Mouse (Mus musculus): ENCODE data around the gene Zscan10. TPM values are rescaled to one million over a fixed set of nuclear protein-coding genes. Genes with fewer than 3 reads are reported as not detected.

The Zscan10 gene
- polyA plus RNA-seq, 1 experiment from 2014 or later: not detected

DNA sequence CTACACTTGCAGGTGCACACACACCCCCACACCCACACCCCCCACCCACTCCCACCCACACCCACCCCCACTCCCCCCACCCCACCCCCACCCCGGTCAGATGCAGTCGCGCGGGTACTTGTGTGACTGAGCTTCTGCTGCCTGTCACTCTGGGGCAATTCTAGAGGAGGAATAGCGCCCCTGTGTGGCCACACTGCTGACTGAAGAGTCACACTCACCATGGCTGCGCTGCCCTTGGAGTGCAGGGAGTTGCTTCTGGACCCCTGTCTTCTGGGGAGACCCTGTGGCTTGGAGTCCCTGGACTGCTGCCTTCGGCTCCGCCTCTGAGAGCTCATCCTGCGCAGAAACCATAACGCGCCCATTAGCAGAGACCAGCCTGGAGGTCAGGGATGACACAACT, 40.9 kb upstream of the Zscan10 start:
- DNase-seq (ENCODE audit: low spot score): no peak
- 52% methylated on average over 11 of the region's 11 CpGs for WGBS
- H3K9ac ChIP-seq (ENCODE audit: low read length): no peak overlapping the region
- peaks cover 58% of the 10 kb centered on the region for H3K36me3 ChIP-seq (ENCODE audit: control insufficient read depth, insufficient read depth, low read length)
- H3K4me2 ChIP-seq (ENCODE audit: low read length): no peak overlapping the region
- H3K4me1 ChIP-seq (ENCODE audit: control insufficient read depth, insufficient read depth, low read length): peaks cover 2% of the 10 kb centered on the region
- ATAC-seq: no peak
- H3K27me3 ChIP-seq (replicated peaks; ENCODE audit: control insufficient read depth, insufficient read depth, low read length): no peaks in the 10 kb centered on the region
- H3K27ac ChIP-seq (ENCODE audit: low read depth, low read length): no peak overlapping the region
- no peaks in the 10 kb centered on the region for H3K9me3 ChIP-seq (replicated peaks; ENCODE audit: control insufficient read depth, low read length)
- no peak overlapping the region for H3K4me3 ChIP-seq (ENCODE audit: low read depth, low read length)

DNA sequence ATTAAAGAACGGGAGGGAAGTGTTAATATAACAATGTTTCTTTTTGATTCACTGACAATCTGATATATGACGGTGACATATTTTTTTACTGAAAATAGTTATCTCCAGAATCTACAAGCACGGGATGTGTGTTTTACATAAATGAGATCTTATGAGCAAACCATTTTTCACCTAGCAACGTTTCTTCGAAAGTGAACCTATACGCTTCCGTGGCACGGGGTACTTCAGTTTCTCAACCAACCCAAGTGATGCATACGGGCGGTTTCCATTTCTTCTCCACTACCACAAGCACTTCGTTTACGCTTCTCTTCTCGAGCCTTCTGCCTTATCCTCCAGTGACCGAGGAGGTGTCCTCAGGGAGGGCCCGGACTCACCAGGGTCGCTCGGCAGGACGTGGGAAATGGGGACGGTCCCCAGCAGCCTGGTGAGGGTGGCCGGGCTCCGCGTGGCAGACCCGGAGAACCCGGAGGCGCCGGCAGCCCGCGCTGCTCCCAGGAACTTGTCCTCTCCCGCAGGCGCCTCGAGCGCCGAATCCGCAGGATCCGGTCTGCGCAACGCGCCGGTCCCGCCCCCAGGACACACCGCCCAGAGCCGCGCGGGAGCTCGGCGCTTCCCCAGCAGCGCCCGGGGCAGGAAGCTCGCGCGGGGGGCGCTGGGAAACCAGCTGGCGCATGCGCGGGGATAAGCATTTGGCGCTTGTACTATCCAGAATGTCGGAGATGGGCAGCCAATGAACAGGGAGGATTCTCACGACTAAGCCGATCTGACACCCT, 36.9 kb upstream of the Zscan10 start, which contains the start of gene Zfp213:
Zfp213 (minus strand) TSS at position 644 of the 773 bp plus-strand sequence.
- Histone ChIP-seq H3K27me3 (replicated peaks; ENCODE audit: control insufficient read depth, insufficient read depth, low read length) (no peaks in the 10 kb centered on the region), H3K9ac (ENCODE audit: low read length) (peak within 1 kb of the TSS; percentile 93), H3K4me2 (ENCODE audit: low read length) (peak within 1 kb of the TSS; percentile 66), H3K9me3 (replicated peaks; ENCODE audit: control insufficient read depth, low read length) (no peaks in the 10 kb centered on the region), H3K4me3 (ENCODE audit: low read depth, low read length) (peak within 1 kb of the TSS; percentile 78), H3K27ac (ENCODE audit: low read depth, low read length) (peak within 1 kb of the TSS; percentile 94), H3K4me1 (ENCODE audit: control insufficient read depth, insufficient read depth, low read length) (peaks cover 4% of the 10 kb centered on the region), H3K36me3 (ENCODE audit: control insufficient read depth, insufficient read depth, low read length) (peaks cover 22% of the 10 kb centered on the region)
- ATAC-seq: peak; percentile 97
- peak; percentile 99 for DNase-seq (ENCODE audit: low spot score)
- under 1% methylated on average over 59 of the region's 59 CpGs for WGBS

DNA sequence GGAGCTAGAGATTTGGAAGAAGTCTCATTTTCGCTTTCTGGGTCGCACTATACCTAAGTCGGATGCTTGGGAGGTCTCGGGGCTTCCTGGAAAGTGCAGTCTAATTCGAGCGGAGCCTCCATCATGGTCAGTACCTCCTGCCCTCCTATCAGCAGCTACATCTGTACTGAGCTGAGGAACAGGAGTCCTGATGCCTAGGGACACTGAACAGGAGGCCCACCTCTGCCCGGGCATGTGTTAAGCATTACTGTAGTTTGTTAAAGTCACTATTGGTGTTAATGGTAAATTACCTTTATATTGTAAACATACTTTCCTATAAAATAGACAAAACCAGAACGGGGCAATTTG, 36.3 kb upstream of the Zscan10 start:
- Histone ChIP-seq H3K4me2 (ENCODE audit: low read length) (peak overlapping the region; percentile 66), H3K27ac (ENCODE audit: low read depth, low read length) (peak overlapping the region; percentile 94), H3K9me3 (replicated peaks; ENCODE audit: control insufficient read depth, low read length) (no peaks in the 10 kb centered on the region), H3K4me1 (ENCODE audit: control insufficient read depth, insufficient read depth, low read length) (peaks cover 4% of the 10 kb centered on the region), H3K9ac (ENCODE audit: low read length) (peak overlapping the region; percentile 93), H3K36me3 (ENCODE audit: control insufficient read depth, insufficient read depth, low read length) (peaks cover 17% of the 10 kb centered on the region), H3K4me3 (ENCODE audit: low read depth, low read length) (peak overlapping the region; percentile 78), H3K27me3 (replicated peaks; ENCODE audit: control insufficient read depth, insufficient read depth, low read length) (no peaks in the 10 kb centered on the region)
- 2% methylated on average over 8 of the region's 8 CpGs for WGBS
- ATAC-seq (peak; percentile 80), DNase-seq (ENCODE audit: low spot score) (no peak)

DNA sequence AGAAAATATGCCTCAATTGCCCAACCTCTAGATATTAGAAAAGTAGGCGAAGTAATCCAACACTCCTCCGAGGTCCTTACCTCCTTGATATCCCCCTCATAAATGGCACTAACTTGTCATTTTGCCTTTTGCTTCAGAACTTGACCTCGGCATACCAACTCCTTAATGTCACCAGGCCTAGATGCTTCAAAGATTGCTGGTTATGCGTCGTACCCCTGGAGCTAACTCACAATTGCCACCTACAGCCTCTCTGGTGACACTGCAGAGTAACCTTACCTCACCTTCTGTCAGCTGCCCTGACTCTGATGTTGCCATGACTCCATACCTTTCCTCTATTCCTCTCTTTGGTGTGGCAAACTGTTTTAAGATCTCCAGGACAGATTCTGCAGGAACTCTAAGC, 33.9 kb upstream of the Zscan10 start:
- Histone ChIP-seq H3K27ac (ENCODE audit: low read depth, low read length) (no peak overlapping the region), H3K4me3 (ENCODE audit: low read depth, low read length) (no peak overlapping the region), H3K36me3 (ENCODE audit: control insufficient read depth, insufficient read depth, low read length) (no peaks in the 10 kb centered on the region), H3K9ac (ENCODE audit: low read length) (no peak overlapping the region), H3K27me3 (replicated peaks; ENCODE audit: control insufficient read depth, insufficient read depth, low read length) (no peaks in the 10 kb centered on the region), H3K9me3 (replicated peaks; ENCODE audit: control insufficient read depth, low read length) (no peaks in the 10 kb centered on the region), H3K4me1 (ENCODE audit: control insufficient read depth, insufficient read depth, low read length) (peaks cover 4% of the 10 kb centered on the region), H3K4me2 (ENCODE audit: low read length) (no peak overlapping the region)
- ATAC-seq (no peak), DNase-seq (ENCODE audit: low spot score) (no peak)
- WGBS: 64% methylated on average over 5 of the region's 5 CpGs

DNA sequence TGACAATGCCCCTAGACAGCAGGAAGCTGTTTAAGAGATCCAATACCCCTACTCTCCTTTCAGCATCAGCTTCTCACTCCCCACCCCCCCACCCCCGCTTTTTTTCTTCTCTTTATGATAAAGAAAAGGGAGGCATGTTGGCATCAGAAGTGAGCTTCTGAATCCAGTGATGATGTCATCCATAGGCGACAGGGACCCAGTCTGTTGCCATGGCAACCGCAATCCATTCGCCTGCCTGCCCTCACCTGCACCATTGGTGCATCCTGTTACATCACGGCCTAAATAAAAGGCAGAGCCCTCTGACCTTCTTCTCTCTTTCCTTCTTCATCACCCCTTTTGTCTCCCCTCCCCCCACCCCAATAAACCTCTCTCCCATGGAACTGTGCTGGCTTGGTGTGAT, 32.3 kb upstream of the Zscan10 start:
- ATAC-seq (no peak), DNase-seq (ENCODE audit: low spot score) (peak; percentile 54)
- WGBS: 29% methylated on average over 5 of the region's 5 CpGs
- no peak overlapping the region for H3K27ac ChIP-seq (ENCODE audit: low read depth, low read length)
- 0 out of 2 replicates have a peak, but pooled peaks cover 4% of the 10 kb centered on the region for H3K4me1 ChIP-seq (ENCODE audit: control insufficient read depth, insufficient read depth, low read length)
- no peaks in the 10 kb centered on the region for H3K9me3 ChIP-seq (replicated peaks; ENCODE audit: control insufficient read depth, low read length)
- H3K36me3 ChIP-seq (ENCODE audit: control insufficient read depth, insufficient read depth, low read length): no peaks in the 10 kb centered on the region; the same call in 1 of the 2 replicates
- no peak overlapping the region for H3K9ac ChIP-seq (ENCODE audit: low read length)
- no peaks in the 10 kb centered on the region for H3K27me3 ChIP-seq (replicated peaks; ENCODE audit: control insufficient read depth, insufficient read depth, low read length)
- H3K4me2 ChIP-seq (ENCODE audit: low read length): no peak overlapping the region
- H3K4me3 ChIP-seq (ENCODE audit: low read depth, low read length): no peak overlapping the region

DNA sequence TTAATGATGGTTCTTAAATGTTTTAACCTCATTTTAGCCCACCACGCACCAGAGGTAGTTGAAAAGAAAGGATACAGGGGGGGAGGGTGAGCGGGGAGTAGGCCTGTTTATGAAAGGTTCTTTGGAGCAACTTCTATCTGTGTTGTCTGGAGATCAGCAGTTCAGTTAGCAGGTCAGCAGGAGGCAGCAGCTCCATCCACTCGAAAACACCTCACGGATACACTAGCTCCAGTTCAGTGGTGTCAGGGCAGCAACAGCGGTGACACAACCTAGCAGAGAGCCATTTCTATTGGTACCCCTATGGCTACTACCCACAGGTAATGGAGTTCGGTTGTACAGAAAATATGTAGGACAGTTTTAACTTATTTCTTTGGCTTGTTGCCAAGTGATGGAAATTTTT, 30.6 kb upstream of the Zscan10 start:
- no peaks in the 10 kb centered on the region for H3K9me3 ChIP-seq (replicated peaks; ENCODE audit: control insufficient read depth, low read length)
- peaks cover 15% of the 10 kb centered on the region for H3K36me3 ChIP-seq (ENCODE audit: control insufficient read depth, insufficient read depth, low read length)
- no peak overlapping the region for H3K27ac ChIP-seq (ENCODE audit: low read depth, low read length)
- H3K27me3 ChIP-seq (replicated peaks; ENCODE audit: control insufficient read depth, insufficient read depth, low read length): no peaks in the 10 kb centered on the region
- H3K4me3 ChIP-seq (ENCODE audit: low read depth, low read length): no peak overlapping the region
- DNase-seq (ENCODE audit: low spot score) (peak; percentile 41), ATAC-seq (peak; percentile 49; the same call in 1 of the 2 replicates)
- H3K4me2 ChIP-seq (ENCODE audit: low read length): no peak overlapping the region
- WGBS: 34% methylated on average over 6 of the region's 6 CpGs
- H3K9ac ChIP-seq (ENCODE audit: low read length): no peak overlapping the region
- H3K4me1 ChIP-seq (ENCODE audit: control insufficient read depth, insufficient read depth, low read length): no peaks in the 10 kb centered on the region

DNA sequence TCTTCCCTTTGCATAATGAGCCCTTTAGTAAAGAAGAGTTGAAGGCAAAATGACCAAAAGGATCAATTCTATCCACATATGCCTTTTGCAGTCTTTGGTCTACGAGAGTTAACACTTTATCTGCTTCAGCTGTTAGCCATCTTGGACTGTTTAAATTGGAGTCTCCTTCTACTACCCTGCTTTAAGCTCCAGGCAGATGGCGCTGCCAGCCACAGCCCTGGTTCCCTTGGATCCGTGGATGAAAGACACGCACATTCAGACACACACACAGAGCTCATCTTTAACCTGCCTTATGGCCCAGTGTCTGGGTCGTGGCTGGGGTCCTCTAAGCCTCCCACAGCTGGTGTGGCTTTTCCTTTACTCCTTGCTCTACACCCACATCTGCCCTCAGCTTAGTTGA, 29.6 kb upstream of the Zscan10 start:
- no peak for ATAC-seq

DNA sequence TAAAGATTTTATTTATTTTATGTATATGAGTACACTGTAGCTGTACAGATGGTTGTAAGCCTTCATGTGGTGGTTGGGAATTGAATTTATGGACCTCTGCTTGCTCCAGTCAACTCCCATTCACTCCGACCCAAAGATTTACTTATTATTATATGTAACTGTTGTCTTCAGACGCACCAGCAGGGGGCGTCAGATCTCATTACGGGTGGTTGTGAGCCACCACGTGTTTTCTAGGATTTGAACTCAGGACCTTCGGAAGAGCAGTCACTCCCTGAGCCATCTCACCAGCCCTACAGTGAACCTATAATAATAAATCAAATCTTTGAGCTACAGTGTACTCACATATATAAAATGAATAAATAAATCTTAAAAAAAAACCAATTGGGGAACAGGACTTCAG, 28.6 kb upstream of the Zscan10 start:
- H3K27me3 ChIP-seq (replicated peaks; ENCODE audit: control insufficient read depth, insufficient read depth, low read length): no peaks in the 10 kb centered on the region
- no peak overlapping the region for H3K27ac ChIP-seq (ENCODE audit: low read depth, low read length)
- no peak for DNase-seq (ENCODE audit: low spot score)
- H3K9ac ChIP-seq (ENCODE audit: low read length): no peak overlapping the region
- no peak overlapping the region for H3K4me2 ChIP-seq (ENCODE audit: low read length)
- peaks cover 35% of the 10 kb centered on the region for H3K36me3 ChIP-seq (ENCODE audit: control insufficient read depth, insufficient read depth, low read length)
- 78% methylated on average over 6 of the region's 6 CpGs for WGBS
- no peaks in the 10 kb centered on the region for H3K9me3 ChIP-seq (replicated peaks; ENCODE audit: control insufficient read depth, low read length)
- ATAC-seq: no peak
- H3K4me3 ChIP-seq (ENCODE audit: low read depth, low read length): no peak overlapping the region
- no peaks in the 10 kb centered on the region for H3K4me1 ChIP-seq (ENCODE audit: control insufficient read depth, insufficient read depth, low read length)

More for the DNA sequence above, 29.6 kb upstream of the Zscan10 start:
- peak; percentile 39 for DNase-seq (ENCODE audit: low spot score)
- Histone ChIP-seq H3K4me1 (ENCODE audit: control insufficient read depth, insufficient read depth, low read length) (no peaks in the 10 kb centered on the region), H3K27me3 (replicated peaks; ENCODE audit: control insufficient read depth, insufficient read depth, low read length) (no peaks in the 10 kb centered on the region), H3K9me3 (replicated peaks; ENCODE audit: control insufficient read depth, low read length) (no peaks in the 10 kb centered on the region), H3K9ac (ENCODE audit: low read length) (no peak overlapping the region), H3K4me2 (ENCODE audit: low read length) (no peak overlapping the region), H3K36me3 (ENCODE audit: control insufficient read depth, insufficient read depth, low read length) (peaks cover 25% of the 10 kb centered on the region), H3K4me3 (ENCODE audit: low read depth, low read length) (no peak overlapping the region), H3K27ac (ENCODE audit: low read depth, low read length) (no peak overlapping the region)
- WGBS: 22% methylated on average over 5 of the region's 5 CpGs

DNA sequence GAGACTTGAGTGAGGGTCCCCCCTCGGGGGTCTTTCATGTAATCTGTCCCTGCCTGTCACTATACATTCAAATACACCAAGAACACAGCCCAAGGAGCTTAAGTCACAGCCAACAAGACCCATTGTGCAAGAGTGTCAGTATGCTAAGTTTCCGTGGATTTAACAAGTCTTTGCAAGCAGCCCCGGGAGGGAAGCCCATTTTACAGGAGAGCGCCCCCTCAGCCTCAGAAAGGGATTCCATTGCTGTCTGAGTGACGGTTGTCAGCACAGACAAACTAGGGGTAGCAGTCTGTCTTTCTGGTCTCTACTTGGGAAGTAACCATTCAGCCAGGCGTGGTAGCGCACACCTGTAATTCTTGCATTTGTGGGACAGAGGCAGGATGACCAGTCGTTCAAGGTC, 26.5 kb upstream of the Zscan10 start:
- WGBS: 92% methylated on average over 8 of the region's 8 CpGs
- no peak for ATAC-seq
- Histone ChIP-seq H3K4me2 (ENCODE audit: low read length) (no peak overlapping the region), H3K4me1 (ENCODE audit: control insufficient read depth, insufficient read depth, low read length) (no peaks in the 10 kb centered on the region), H3K27me3 (replicated peaks; ENCODE audit: control insufficient read depth, insufficient read depth, low read length) (no peaks in the 10 kb centered on the region), H3K36me3 (ENCODE audit: control insufficient read depth, insufficient read depth, low read length) (peaks cover 52% of the 10 kb centered on the region), H3K9me3 (replicated peaks; ENCODE audit: control insufficient read depth, low read length) (no peaks in the 10 kb centered on the region), H3K4me3 (ENCODE audit: low read depth, low read length) (no peak overlapping the region), H3K9ac (ENCODE audit: low read length) (no peak overlapping the region), H3K27ac (ENCODE audit: low read depth, low read length) (no peak overlapping the region)
- DNase-seq (ENCODE audit: low spot score): no peak

Measured in forebrain, embryonic 14.5 days (tissue).